Mouse (Mus musculus) stomach, postnatal 0 days (tissue): ENCODE results near the gene Cks1b.

Experiments used
- CTCF ChIP-seq: IDR thresholded peaks from 2 replicates; pipeline ENCODE4 v1.5.1; 2016; ENCODE audit warnings: antibody characterized with exemption, low read depth, mild to moderate bottlenecking, moderate library complexity
- EP300 ChIP-seq: optimal IDR thresholded peaks from 2 replicates; pipeline ENCODE3; 2016; ENCODE audit warnings: antibody characterized with exemption

DNA sequence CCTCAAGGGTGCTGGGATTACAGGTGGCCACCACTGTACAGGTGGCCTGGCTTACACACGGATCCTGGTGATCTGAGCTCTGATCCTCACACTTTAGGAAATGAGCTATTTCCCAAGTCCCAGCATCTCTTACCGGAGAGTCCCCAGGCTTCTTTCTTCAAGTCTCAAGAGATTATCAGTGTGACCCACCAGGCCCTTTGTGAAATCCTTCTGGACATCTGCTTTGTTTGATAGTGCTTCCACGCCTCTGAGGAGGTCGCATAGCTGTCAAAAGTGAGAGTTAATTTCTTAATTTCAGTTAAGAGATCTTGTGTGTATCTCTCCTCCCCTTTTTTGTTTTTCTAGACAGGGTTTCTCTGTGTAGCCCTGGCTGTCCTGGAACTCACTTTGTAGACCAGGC is 7.7 kb upstream of the Cks1b start:
- TF ChIP-seq CTCF (no peak), EP300 (no peak)
